Mouse (Mus musculus) E14TG2a.4 (cell line): ENCODE measurements around the gene Spin1.

Experiments
- CTCF ChIP-seq: conservative IDR thresholded peaks from 2 replicates; pipeline ENCODE4 v1.5.1; 2014; ENCODE audit warnings: low read length
- NANOG ChIP-seq: IDR thresholded peaks from 2 replicates; pipeline ENCODE4 v1.6.1; 2014; ENCODE audit warnings: borderline replicate concordance, low read length, mixed read lengths
- POU5F1 ChIP-seq: IDR thresholded peaks from 2 replicates; pipeline ENCODE4 v1.6.1; 2014; ENCODE audit warnings: low read length, borderline replicate concordance

DNA sequence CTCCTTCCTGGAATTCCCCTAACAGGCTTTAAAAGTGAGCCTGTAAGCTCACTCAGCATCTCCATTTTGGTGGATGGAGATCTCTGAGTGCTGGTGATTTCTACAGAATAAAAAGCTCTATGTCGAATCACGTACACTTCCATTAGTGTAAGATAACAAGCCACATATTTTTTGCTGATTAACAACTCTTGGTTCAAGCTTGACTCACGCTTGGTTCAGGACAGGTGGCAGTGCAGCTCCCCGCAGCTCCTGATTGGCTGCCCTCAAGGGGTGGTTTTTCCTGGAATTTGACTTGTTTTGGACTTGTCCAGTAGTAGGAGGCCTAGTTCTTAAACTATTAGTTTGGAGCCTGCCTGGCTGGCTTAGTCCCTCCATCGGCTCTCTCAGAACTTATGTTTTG, 7.2 kb upstream of the Spin1 start:
- no peak for TF ChIP-seq NANOG
- TF ChIP-seq CTCF, result no peak
- TF ChIP-seq POU5F1, result no peak
